Mouse (Mus musculus) lung, postnatal 14 days (tissue): ENCODE results near the gene Neurl1b.

Experiments used
- DNase-seq: peaks from one replicate; pipeline ENCODE4 v3.0.0; 2021

The Neurl1b gene

DNA sequence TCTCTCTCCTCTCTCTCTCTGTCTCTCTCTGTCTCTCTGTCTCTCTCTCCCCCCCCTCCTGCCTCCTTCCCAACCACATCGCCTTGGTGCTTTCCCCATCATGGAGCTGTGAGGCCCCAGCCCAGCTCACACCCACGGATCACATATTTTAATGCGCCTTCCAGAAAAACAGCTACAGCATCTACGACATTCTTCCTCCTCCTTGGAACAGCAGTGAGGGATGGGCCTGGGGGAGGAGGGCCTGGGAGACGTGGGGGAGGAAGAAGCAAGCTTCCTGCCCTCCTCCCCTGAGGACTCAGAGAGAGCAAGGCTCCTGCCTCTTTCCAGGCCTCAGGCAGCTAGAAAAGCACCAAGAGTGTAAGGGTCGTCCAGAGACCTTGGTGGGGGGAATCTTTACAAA is 17.3 kb upstream of the Neurl1b start:
- peak; percentile 19 for DNase-seq

DNA sequence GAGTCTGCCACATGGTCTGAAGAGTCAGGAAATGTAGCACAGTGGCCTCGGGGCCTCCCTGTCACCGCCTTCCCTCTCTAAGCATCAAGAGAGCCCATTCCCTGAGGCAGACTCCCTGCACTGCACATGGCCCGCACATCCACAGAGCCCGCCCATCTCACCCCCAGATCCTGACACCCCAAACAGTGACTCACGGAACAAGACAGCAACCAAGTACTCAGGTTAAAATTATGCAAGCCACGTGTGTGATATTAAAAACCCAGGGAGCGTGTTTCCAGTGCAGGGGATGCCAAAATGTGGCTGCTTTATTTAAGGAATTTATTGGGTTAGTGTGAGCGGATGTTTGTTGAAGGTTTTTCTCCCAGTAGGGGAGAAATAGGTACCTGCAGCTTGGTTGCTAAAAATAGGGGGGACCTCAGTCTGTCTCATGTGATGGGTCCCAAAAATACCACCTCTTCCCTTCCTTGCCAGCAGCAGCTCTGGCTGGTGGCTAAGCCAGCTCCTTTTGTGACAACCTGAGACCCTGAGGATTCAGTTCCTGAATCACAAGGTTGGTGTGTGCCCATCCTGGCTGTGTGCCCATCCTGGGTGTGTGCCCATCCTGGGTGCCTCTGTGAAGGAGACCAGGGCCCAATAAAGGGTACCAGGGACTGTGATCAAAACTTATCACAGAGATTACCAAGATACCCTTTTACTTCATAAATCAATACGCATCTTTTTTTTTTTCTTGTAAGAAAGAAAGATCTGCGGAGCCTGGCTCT is 9.1 kb upstream of the Neurl1b start:
- DNase-seq, result no peak

DNA sequence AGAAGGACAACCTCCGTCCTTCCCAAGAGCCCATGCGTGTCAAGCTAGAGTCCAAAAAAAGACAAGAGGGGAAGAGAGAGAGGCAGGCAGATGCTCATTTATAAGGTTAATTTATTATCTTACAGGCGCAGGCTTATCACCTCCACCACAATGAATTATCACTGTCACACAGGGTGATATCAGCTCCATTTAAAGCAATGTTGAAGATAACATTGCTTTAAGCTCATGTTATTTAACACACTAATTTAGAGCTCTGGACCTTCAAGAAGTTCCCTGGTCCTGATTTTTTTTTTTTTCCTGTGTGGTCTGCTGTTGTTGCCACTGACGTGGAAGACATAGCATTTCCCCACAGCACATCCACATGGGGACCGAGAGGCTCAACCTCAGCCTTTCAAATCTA is 1.7 kb upstream of the Neurl1b start:
- no peak for DNase-seq

DNA sequence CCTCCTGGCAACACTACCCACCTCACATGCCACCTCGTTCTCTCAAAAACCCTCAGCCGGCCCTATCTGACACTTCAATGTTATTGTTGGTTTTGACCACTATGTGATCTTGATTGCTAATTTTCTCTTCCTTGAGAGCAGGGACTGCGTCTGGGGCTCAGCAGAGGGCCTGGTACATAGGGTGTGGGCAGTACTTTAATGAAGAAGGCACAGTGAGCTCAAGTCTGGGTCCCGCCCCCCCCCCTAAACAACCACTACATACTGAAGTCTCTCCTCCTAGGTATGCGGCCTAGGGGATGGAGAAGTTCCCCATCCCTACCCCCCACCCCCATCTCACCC is 476 bp upstream of the Neurl1b start:
- no peak for DNase-seq

DNA sequence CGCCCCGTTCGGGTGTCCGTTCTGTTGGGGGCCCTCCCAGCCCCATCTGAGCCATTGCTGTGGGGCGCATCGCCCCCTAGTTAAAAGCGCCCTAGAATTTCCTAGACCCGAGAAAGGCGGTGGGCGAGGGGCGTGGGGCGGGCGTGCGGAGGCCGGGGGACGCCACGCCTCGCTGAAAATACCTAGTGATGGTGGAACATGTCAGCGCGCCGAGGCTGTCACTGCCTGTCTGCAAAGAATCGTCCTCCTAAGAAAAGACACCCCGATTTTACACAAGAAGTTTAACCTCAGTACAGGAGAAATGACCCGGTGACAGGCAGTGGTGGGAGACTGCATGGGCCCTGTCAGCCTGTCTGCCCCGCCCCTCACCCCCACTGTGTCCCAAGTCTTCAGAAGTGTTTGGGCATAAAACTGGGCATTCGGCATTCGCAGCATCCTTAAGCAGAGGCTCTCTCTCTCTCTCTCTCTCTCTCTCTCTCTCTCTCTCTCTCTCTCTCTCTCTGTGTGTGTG is 781 bp downstream of the Neurl1b start:
- no peak for DNase-seq

DNA sequence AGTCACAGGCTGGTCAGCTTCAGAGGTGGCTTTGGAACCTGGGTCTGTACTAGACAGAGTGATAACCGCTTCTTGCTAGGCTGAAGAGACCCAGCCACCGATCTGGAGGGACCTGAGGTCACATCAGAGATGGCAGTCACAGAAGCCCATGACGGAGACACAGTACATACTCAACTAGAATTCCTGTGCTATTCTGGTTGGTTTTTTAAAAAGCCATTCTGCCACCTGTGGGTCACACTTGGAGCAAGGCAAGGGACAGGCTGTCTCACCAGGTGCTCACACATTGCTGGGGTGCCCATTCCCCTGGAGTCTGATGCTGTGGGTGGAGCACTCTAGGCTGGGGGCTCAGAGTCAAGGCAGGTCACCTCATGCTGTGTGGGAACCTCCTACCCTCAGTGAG is 1.5 kb downstream of the Neurl1b start:
- no peak for DNase-seq

DNA sequence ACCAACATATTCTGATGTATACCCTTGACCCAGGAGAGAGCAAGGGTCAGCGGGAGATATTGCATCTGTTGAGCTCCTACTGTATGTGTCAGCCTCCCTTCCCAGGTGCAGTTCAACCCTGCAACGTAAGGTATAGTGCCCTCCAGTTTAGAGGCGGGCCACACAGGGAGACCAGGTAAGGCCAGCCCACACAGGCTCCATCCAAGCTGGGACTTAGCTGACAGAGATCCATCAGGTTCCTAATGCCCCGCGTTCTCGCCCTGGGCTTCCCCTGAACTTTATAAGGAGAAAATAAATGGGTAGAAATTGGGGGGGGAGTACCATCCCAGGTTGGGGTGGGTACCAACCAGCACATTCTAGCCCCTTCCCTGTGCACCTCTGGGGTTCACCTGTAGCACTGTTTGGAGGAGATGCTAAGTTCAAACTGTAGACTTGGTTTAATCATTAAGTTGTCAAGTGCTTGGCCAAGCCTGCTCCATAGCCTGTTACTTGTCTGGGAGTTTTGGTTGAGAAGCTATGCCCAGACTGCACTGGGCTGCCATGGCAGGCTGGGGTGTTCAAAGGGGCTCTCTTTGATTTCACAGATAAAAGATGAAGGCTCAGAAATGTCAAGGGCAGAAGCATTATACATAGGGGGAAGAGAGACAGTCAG is 3.3 kb downstream of the Neurl1b start:
- DNase-seq, result no peak

DNA sequence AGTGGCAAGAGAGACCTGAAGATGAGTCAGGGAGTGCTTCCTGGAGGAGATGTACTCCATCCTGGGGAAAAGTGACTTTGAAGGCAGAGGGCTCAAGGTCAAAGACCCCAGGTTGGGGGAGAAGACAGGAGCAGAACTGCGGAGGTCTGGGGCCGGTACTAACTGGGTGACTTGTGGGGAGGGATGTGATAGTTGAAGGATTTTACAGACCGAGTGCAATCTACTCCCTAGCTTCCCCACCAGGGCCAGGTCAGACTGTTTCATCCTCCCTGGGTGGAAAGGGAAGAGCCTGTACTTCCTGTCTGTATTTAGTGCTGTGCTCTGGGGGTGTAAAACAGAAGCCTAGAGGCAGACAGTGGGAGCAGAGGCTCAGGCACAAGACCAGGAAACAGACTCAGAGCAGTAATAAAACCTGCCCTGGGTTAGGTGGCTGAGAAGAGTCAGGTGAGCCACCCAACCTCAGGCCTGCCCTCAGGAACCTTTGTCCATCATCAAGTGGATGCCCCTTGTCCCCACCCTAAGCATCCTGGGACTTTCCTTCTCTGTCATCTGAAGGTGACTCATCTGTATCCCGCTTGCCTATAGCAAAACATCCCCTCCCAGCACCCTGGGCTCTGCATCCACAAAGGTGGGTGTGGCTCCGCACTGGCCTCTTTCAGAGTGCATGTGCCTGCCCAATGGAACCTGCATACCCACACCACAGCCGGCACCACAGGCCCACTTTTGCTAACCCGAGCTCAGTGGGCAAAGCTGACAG is 6.0 kb downstream of the Neurl1b start:
- no peak for DNase-seq

DNA sequence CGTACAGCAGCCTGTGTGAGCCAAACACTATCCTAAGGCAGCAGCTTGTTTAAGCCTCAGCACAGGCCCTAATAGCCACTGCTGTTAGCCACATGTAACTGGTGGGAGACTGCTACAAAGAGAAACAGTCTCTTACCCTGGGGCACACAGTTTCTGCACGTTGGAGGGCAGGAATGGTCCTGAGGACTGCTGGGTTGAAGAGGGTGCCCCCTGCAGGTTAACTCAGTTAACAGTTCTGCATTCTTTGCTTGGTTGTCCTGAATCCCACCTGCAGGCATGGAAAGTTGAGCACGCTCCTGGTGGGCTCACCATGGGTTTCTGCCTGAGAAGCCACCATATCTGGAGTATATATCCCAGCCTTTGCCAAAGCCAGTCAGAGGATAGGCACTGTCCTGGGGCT is 6.9 kb downstream of the Neurl1b start:
- peak; percentile 57 for DNase-seq

DNA sequence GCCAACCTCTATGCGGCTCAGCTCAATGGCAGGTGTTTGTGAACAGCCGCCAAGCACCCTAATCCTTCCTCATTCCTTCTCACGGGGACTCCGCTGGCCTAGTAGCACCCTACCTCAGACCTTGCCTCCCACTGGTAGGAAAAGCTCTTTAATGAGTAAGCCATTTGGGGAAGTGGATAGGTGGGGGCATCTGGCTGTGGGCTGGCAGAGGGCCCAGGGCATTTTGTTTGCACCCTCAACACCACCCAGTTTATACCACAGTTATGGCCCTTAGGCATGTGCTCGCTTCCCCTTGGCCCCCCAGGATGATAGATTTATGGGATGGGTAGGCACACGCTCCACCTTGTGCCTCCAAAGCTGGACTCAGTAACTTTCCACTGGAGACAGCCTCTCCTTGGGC is 7.8 kb downstream of the Neurl1b start:
- DNase-seq, result no peak

DNA sequence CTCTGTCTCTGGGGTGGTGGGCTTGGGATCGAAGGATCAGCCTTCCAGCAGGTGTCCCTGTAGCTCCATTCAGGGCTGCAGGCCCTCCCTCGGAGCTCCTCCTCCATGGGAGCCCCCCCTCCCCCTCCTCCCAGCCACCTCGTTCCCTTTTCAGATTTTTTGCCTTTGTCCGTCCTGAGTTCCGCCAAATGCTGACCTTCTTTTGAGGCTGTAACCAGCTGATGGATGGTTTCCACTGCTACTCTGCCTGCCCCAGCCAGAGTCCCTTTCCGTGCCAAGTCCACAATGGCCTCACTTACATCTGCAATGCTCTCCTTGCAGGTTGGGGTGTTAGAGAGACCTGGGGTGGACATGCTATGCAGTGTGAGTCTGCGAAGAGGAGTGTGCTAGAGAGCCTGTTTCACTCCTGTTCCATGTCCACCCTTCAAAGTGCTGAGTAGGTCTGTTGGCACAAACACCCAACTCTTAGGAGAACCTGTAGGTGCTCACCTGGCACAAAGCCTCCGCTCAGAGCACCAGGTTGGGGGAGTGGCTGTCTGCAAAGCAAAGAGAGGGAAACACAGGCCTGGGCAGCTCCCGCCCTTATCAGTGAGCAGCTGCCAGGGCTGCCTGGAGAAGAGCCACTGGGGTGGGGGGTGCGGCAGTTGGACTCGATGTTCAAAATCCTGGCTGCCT is 9.5 kb downstream of the Neurl1b start:
- DNase-seq, result peak; percentile 76

DNA sequence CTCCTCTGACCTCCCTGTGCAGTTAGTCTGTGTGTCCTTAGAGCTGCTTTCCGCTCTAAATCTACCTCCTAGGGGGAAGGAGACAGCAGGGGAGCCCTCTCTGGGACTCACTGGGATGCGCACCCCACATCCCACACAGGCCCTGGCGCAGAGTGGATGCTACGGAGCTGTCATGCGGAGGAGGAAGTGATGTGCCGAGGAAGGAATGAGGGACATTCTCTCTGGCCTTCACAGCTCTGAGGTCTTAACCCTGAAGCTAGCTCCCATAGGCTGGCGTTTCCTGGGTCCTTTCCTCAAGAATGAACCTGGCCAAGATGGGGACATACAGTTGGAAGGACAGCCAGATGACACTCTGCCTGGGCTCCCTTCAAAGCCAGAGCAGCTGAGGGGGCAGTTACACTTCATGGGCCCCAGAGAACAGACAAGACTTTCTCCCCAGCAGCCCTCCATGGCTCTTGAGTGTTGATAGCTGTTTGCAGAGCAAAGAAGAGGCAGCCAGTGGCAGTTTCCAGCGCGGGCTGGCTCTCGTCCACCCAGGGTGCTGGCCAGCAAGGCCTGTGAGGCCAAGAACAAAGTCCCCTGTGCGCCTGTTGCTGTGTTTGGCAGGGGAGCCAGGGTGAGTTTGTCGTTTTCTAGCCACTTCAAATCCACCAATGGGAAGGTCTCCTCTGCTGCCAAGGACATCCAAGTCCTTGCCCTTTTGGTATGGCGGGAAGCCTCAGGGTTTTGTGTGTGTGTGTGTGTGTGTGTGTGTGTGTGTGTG is 10.5 kb downstream of the Neurl1b start:
- peak; percentile 76 for DNase-seq

DNA sequence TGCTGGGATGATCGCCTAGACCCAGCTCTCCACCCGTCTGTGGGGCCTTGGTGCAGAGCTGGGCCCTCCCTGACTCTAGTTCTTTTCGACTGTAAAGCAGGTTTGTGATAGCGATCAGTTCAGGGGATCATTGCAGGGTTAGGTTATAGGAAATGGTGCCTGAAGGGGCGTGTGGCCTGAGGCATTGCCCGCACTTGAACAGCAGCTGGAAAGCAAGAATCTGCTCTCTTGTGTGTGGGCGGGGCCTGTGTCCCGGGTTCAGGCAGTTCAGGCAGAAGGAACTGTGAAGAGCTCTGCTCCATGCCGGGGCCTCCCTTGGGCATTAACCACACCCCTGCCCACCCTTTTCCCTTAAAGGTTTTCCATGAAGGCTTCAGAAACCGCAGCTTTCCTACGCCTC is 18.7 kb downstream of the Neurl1b start:
- DNase-seq, result no peak

DNA sequence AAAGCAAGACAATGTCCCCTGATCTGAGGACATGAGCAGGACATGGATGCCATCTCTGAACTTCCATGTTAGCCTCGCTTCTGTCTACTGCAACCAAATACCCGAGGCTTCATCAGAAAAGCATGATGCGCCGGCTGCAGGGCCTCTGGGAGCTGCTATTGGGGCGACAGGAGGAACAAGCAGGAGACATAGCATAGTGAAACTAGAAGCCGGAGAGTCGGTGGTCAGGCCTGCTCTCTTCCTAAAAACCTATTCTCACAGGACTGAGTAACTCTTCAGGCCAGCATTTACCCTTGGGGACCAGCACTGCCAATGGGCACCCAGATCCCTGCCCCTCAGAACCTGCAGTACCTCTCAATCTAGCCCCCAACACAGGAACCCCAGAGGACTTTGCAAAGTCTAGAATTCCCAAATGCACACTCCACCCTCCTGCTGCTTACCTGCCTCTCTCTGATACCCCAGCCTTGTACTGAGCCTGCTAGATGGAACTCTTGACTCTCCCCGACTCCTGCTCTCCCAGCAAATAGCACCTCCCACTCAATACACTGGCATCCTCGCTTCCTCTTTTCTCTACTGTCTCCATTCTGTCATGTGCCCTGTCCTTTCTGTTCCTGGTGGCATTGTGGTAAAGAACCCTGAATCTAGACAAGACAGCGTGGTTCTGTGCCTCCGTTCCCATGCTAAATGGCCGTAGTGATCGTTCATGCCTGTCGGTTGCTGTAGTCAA is 22.6 kb downstream of the Neurl1b start:
- no peak for DNase-seq

DNA sequence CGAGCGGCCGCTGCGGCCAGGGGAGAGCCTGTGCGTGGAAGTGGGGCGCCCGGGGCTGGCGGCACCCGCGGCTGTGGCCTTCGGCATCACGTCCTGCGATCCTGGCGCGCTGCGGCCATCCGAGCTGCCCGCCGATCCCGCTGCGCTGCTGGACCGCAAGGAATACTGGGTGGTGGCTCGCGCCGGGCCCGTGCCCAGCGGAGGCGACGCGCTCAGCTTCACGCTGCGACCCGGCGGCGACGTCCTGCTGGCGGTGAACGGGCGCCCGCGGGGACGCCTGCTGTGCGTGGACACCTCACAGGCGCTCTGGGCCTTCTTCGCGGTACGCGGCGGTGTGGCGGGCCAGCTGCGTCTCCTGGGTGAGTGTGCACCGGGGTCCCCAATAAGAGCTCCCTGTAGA is 24.4 kb downstream of the Neurl1b start:
- no peak for DNase-seq

DNA sequence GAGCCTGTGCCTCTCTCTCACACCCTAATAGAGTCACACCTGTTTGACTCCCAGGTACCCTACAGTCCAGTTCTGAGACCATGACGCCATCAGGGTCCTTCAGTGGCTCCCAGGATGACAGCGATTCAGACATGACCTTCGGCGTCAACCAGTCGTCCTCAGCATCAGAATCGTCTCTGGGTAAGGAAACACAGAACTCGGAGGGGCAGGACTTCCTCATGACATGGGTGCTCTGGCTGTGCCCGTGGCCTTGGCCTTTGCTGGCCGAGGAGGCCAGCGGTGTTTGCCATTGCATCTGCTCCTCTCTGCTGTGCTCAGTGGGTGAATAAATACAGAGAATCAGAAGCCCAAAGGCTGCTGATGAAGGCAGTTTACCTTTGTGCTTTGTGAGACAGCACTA is 26.4 kb downstream of the Neurl1b start:
- DNase-seq, result no peak

DNA sequence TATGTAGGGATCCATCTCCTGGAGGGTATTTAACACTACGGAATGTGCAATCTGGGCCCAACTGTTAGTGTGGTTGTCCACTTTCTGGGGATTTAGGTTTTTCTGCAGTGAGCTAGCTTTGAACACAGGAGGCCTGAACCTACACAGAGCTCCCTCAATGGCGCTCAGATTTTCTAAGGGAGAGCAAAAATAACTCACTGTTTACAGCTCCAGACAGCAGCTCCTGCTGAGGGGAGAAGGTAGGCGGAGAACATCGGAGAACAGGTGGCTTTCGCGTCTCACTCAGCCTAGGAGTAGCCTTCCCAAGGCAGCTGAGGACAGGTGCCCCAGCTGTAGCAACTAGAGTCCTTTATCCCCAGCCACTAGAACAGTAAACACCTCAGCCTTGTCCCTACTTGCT is 27.6 kb downstream of the Neurl1b start:
- DNase-seq, result no peak

DNA sequence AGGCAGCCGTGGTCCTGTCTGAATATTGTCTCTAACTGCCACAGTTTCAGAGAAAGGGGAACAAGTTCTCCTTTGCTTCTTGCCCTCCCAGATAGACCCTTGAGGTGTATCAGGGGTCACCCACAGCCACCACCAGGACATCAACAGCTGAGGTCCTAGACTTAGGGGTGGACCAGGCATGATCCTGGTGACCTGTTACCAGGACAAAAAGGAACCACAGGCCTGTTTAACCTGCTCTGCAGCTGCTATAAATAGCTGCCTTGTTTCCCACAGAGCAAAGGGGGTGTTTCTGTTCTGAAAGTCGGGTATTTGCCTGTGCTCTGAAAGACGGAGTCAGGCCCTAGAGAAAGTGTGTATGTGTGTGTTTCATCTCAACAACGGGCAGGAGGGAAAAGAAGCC is 29.2 kb downstream of the Neurl1b start:
- no peak for DNase-seq

DNA sequence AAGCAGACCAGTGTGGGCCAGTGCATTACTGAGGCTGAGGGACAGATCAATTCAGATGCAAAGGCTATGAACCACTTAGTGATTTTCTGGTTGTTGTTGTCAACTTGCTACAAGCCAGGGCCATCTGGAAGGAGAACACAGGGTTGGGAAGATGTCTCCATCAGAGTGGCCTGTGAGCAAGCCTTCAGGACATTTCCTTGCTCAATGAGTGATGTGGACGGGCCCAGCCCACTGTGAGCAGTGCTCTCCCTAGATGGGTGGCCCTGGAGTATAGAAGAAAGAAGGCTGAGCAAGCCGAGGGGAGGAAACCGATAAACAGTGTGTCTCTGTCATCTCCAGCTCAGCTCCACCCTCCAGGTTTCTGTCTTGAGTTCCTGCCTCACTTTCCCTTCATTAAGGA is 34.8 kb downstream of the Neurl1b start:
- no peak for DNase-seq

DNA sequence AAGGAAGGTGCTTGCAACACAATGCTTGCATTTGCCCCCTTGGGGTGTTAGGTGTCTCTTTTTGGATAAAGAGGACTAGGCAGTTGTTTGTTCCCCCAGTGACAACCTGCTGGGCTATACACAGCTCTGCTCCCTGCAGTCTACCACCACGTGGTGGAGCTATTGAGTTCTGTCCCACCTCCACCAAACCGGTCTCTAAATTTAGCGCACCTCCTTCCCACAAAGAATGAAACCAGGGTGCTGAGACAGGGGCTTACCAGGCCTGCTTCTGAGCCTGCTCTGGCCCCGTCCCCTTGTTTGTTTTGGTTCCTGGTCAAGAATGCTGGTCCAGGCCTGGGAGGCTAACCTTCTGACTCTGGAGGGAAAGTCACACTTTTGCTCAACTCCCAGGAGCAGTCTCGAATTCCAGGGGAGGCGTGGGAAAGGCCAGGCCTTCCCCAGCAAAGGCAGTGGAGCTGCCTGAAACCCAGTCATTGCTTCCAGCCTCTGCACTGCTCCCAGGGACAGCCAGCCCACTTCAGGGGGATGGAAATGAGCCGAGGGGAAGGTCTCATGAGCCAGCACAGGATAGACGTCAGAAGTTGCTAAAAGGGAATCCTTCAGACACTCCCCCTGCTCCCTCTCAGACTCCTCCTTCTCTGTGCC is 37.1 kb downstream of the Neurl1b start:
- DNase-seq, result peak; percentile 70

DNA sequence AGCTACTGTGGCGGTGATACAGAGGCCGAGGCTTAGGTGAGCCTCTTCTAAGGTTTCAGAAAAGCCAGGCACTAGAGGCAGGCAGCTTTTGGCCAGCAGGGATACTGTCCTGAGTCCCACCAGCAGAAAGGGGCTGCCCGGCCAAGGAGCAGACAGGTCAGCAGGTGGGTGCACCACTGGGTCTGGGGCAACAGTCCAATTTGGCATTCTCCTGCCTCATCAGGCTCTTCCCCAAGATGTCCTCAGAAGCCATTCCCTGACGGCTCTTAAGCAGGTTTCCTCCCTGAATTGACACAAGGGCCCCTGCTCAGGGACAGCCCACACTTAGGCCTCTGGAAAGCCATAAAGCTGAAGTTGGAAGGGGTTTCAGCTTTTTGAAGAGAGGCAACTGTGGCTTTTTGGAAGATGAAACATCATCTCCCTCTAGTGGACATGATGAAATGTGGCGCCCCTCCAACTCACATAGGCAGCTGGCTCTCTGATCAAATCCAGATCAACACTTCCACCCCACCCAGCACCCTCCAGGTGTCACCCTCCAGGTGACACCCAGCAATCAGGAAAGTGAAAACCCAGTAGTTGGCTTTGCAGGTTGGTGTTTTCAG is 37.8 kb downstream of the Neurl1b start:
- DNase-seq, result peak; percentile 81
